Mouse (Mus musculus) bone marrow macrophage, adult 2 months (primary cell): ENCODE results near the gene Actr1a.

Experiments used
- CTCF ChIP-seq: IDR thresholded peaks from 2 replicates; pipeline ENCODE4 v1.5.1; 2012; ENCODE audit warnings: low read depth, mild to moderate bottlenecking, low read length, moderate library complexity
- POLR2A ChIP-seq: IDR thresholded peaks from 2 replicates; pipeline ENCODE4 v1.6.1; 2012; ENCODE audit warnings: mild to moderate bottlenecking, low read depth, low read length, borderline replicate concordance

GRCm38 (mm10) chr19:46399886-46400285 lies 4.3 kb upstream of the Actr1a start:
- no peak for TF ChIP-seq CTCF
- TF ChIP-seq POLR2A: no peak
